Mouse (Mus musculus): ENCODE results near the gene Gm10840. TPM values are rescaled to one million over a fixed set of nuclear protein-coding genes. Genes with fewer than 3 reads are reported as not detected.

Gm10840 gene
- polyA plus RNA-seq, 1 experiment from 2014 or later: not detected

GRCm38 (mm10) chr11:106167435-106167834, 6.8 kb downstream of the Gm10840 start:
- Histone ChIP-seq H3K4me3 (ENCODE audit: low read depth, low read length) (no peak overlapping the region), H3K9ac (ENCODE audit: low read depth, low read length) (no peak overlapping the region), H3K36me3 (ENCODE audit: control insufficient read depth, insufficient read depth, low read length) (peaks cover 15% of the 10 kb centered on the region), H3K4me2 (no peak overlapping the region), H3K4me1 (ENCODE audit: control insufficient read depth, insufficient read depth, low read length) (peaks cover 4% of the 10 kb centered on the region; the same call in 1 of the 2 replicates), H3K27ac (ENCODE audit: low read depth, low read length) (no peak overlapping the region), H3K9me3 (replicated peaks; ENCODE audit: control insufficient read depth, low read length) (no peaks in the 10 kb centered on the region), H3K27me3 (ENCODE audit: control insufficient read depth, insufficient read depth, low read length) (no peaks in the 10 kb centered on the region)
- no peak for ATAC-seq (replicated peaks; ENCODE audit: insufficient number of reproducible peaks, low FRiP score, low TSS enrichment)
- WGBS (ENCODE audit: insufficient replicate concordance): 77% methylated on average over 5 of the region's 5 CpGs

- H3K27ac ChIP-seq (ENCODE audit: low read depth, low read length): no peak overlapping the region
- H3K9ac ChIP-seq (ENCODE audit: low read depth, low read length): no peak overlapping the region
- H3K4me3 ChIP-seq (ENCODE audit: low read depth, low read length): no peak overlapping the region
- H3K27me3 ChIP-seq (ENCODE audit: control insufficient read depth, insufficient read depth, low read length): no peaks in the 10 kb centered on the region
- ATAC-seq (replicated peaks; ENCODE audit: insufficient number of reproducible peaks, low FRiP score, low TSS enrichment): no peak
- no peaks in the 10 kb centered on the region for H3K4me1 ChIP-seq (ENCODE audit: control insufficient read depth, insufficient read depth, low read length)
- peaks cover 5% of the 10 kb centered on the region for H3K36me3 ChIP-seq (ENCODE audit: control insufficient read depth, insufficient read depth, low read length)
- no peaks in the 10 kb centered on the region for H3K9me3 ChIP-seq (replicated peaks; ENCODE audit: control insufficient read depth, low read length)
- WGBS (ENCODE audit: insufficient replicate concordance): 76% methylated on average over 7 of the region's 7 CpGs
- no peak overlapping the region for H3K4me2 ChIP-seq
These were observed 10.2 kb downstream of the Gm10840 start for GRCm38 (mm10) chr11:106170807-106171206.

- WGBS (ENCODE audit: insufficient replicate concordance): 92% methylated on average over 2 of the region's 2 CpGs
- H3K27me3 ChIP-seq (ENCODE audit: control insufficient read depth, insufficient read depth, low read length): no peaks in the 10 kb centered on the region
These were observed 12.6 kb downstream of the Gm10840 start for GRCm38 (mm10) chr11:106173228-106173627.

GRCm38 (mm10) chr11:106174372-106174771, 13.7 kb downstream of the Gm10840 start:
- 80% methylated on average over 5 of the region's 5 CpGs for WGBS (ENCODE audit: insufficient replicate concordance)
- Histone ChIP-seq H3K4me3 (ENCODE audit: low read depth, low read length) (no peak overlapping the region), H3K36me3 (ENCODE audit: control insufficient read depth, insufficient read depth, low read length) (no peaks in the 10 kb centered on the region), H3K27me3 (ENCODE audit: control insufficient read depth, insufficient read depth, low read length) (no peaks in the 10 kb centered on the region), H3K9ac (ENCODE audit: low read depth, low read length) (no peak overlapping the region), H3K9me3 (replicated peaks; ENCODE audit: control insufficient read depth, low read length) (no peaks in the 10 kb centered on the region), H3K27ac (ENCODE audit: low read depth, low read length) (no peak overlapping the region), H3K4me1 (ENCODE audit: control insufficient read depth, insufficient read depth, low read length) (0 out of 2 replicates have a peak, but pooled peaks cover 5% of the 10 kb centered on the region), H3K4me2 (no peak overlapping the region)
- ATAC-seq (replicated peaks; ENCODE audit: insufficient number of reproducible peaks, low FRiP score, low TSS enrichment): no peak

More at GRCm38 (mm10) chr11:106173228-106173627, 12.6 kb downstream of the Gm10840 start:
- Histone ChIP-seq H3K4me1 (ENCODE audit: control insufficient read depth, insufficient read depth, low read length) (no peaks in the 10 kb centered on the region), H3K27ac (ENCODE audit: low read depth, low read length) (no peak overlapping the region), H3K4me3 (ENCODE audit: low read depth, low read length) (no peak overlapping the region), H3K9me3 (replicated peaks; ENCODE audit: control insufficient read depth, low read length) (no peaks in the 10 kb centered on the region), H3K9ac (ENCODE audit: low read depth, low read length) (no peak overlapping the region), H3K4me2 (no peak overlapping the region), H3K36me3 (ENCODE audit: control insufficient read depth, insufficient read depth, low read length) (no peaks in the 10 kb centered on the region; the same call in 1 of the 2 replicates)
- no peak for ATAC-seq (replicated peaks; ENCODE audit: insufficient number of reproducible peaks, low FRiP score, low TSS enrichment)

GRCm38 (mm10) chr11:106175081-106175480, 14.4 kb downstream of the Gm10840 start:
- 62% methylated on average over 3 of the region's 3 CpGs for WGBS (ENCODE audit: insufficient replicate concordance)
- H3K36me3 ChIP-seq (ENCODE audit: control insufficient read depth, insufficient read depth, low read length): no peaks in the 10 kb centered on the region
- H3K9me3 ChIP-seq (replicated peaks; ENCODE audit: control insufficient read depth, low read length): no peaks in the 10 kb centered on the region
- no peaks in the 10 kb centered on the region for H3K27me3 ChIP-seq (ENCODE audit: control insufficient read depth, insufficient read depth, low read length)
- no peak for ATAC-seq (replicated peaks; ENCODE audit: insufficient number of reproducible peaks, low FRiP score, low TSS enrichment)
- no peak overlapping the region for H3K27ac ChIP-seq (ENCODE audit: low read depth, low read length)
- H3K4me1 ChIP-seq (ENCODE audit: control insufficient read depth, insufficient read depth, low read length): 0 out of 2 replicates have a peak, but pooled peaks cover 5% of the 10 kb centered on the region
- no peak overlapping the region for H3K9ac ChIP-seq (ENCODE audit: low read depth, low read length)
- H3K4me3 ChIP-seq (ENCODE audit: low read depth, low read length): no peak overlapping the region
- H3K4me2 ChIP-seq: no peak overlapping the region

- Histone ChIP-seq H3K9ac (ENCODE audit: low read depth, low read length) (no peak overlapping the region), H3K4me2 (no peak overlapping the region), H3K36me3 (ENCODE audit: control insufficient read depth, insufficient read depth, low read length) (no peaks in the 10 kb centered on the region), H3K9me3 (replicated peaks; ENCODE audit: control insufficient read depth, low read length) (no peaks in the 10 kb centered on the region), H3K4me1 (ENCODE audit: control insufficient read depth, insufficient read depth, low read length) (0 out of 2 replicates have a peak, but pooled peaks cover 5% of the 10 kb centered on the region), H3K4me3 (ENCODE audit: low read depth, low read length) (no peak overlapping the region), H3K27ac (ENCODE audit: low read depth, low read length) (no peak overlapping the region), H3K27me3 (ENCODE audit: control insufficient read depth, insufficient read depth, low read length) (no peaks in the 10 kb centered on the region)
- WGBS (ENCODE audit: insufficient replicate concordance): 57% methylated on average over 5 of the region's 5 CpGs
- ATAC-seq (replicated peaks; ENCODE audit: insufficient number of reproducible peaks, low FRiP score, low TSS enrichment): no peak
These were observed 15.7 kb downstream of the Gm10840 start for GRCm38 (mm10) chr11:106176372-106176771.

GRCm38 (mm10) chr11:106178036-106178782, 17.6 kb downstream of the Gm10840 start:
- Histone ChIP-seq H3K27ac (ENCODE audit: low read depth, low read length) (no peak overlapping the region), H3K4me1 (ENCODE audit: control insufficient read depth, insufficient read depth, low read length) (0 out of 2 replicates have a peak, but pooled peaks cover 5% of the 10 kb centered on the region), H3K36me3 (ENCODE audit: control insufficient read depth, insufficient read depth, low read length) (no peaks in the 10 kb centered on the region), H3K4me3 (ENCODE audit: low read depth, low read length) (no peak overlapping the region), H3K9ac (ENCODE audit: low read depth, low read length) (no peak overlapping the region), H3K27me3 (ENCODE audit: control insufficient read depth, insufficient read depth, low read length) (no peaks in the 10 kb centered on the region), H3K4me2 (no peak overlapping the region), H3K9me3 (replicated peaks; ENCODE audit: control insufficient read depth, low read length) (no peaks in the 10 kb centered on the region)
- ATAC-seq (replicated peaks; ENCODE audit: insufficient number of reproducible peaks, low FRiP score, low TSS enrichment): no peak
- WGBS (ENCODE audit: insufficient replicate concordance): 55% methylated on average over 5 of the region's 5 CpGs

GRCm38 (mm10) chr11:106179711-106180448, 19.2 kb downstream of the Gm10840 start:
- no peak overlapping the region for H3K9ac ChIP-seq (ENCODE audit: low read depth, low read length)

More at GRCm38 (mm10) chr11:106179711-106180448, 19.2 kb downstream of the Gm10840 start:
- no peaks in the 10 kb centered on the region for H3K36me3 ChIP-seq (ENCODE audit: control insufficient read depth, insufficient read depth, low read length)
- no peak for ATAC-seq (replicated peaks; ENCODE audit: insufficient number of reproducible peaks, low FRiP score, low TSS enrichment)
- no peaks in the 10 kb centered on the region for H3K9me3 ChIP-seq (replicated peaks; ENCODE audit: control insufficient read depth, low read length)
- H3K4me3 ChIP-seq (ENCODE audit: low read depth, low read length): no peak overlapping the region
- no peak overlapping the region for H3K27ac ChIP-seq (ENCODE audit: low read depth, low read length)
- H3K4me1 ChIP-seq (ENCODE audit: control insufficient read depth, insufficient read depth, low read length): 0 out of 2 replicates have a peak, but pooled peaks cover 5% of the 10 kb centered on the region
- no peak overlapping the region for H3K4me2 ChIP-seq
- no peaks in the 10 kb centered on the region for H3K27me3 ChIP-seq (ENCODE audit: control insufficient read depth, insufficient read depth, low read length)
- 69% methylated on average over 7 of the region's 7 CpGs for WGBS (ENCODE audit: insufficient replicate concordance)

All from heart, embryonic 11.5 days (tissue).